Mouse (Mus musculus) frontal cortex, postnatal 14 days (tissue): ENCODE results near the gene Adamts13.
A peak's percentile ranks its signal among the peaks of the same experiment; 100 is the strongest.

Source experiments
- DNase-seq, 2 experiments: peaks; one replicate each; pipeline ENCODE4 v3.0.0; 2022; ENCODE audit warnings: low spot score in 2 of 2

The Adamts13 gene

GRCm38 (mm10) chr2:26967262-26967661, 6.0 kb upstream of the Adamts13 start:
- DNase-seq, result no peak

GRCm38 (mm10) chr2:26973960-26974359, 744 bp downstream of the Adamts13 start:
- DNase-seq, result no peak

GRCm38 (mm10) chr2:26980361-26980760, 7.1 kb downstream of the Adamts13 start:
- DNase-seq, result no peak

GRCm38 (mm10) chr2:26984179-26984578, 11.0 kb downstream of the Adamts13 start:
- no peak for DNase-seq

GRCm38 (mm10) chr2:26984640-26985039, 11.4 kb downstream of the Adamts13 start:
- no peak for DNase-seq

GRCm38 (mm10) chr2:26993936-26994335, 20.7 kb downstream of the Adamts13 start:
- no peak for DNase-seq

- no peak for DNase-seq
Measured at GRCm38 (mm10) chr2:26997498-26997897, 24.3 kb downstream of the Adamts13 start.

- DNase-seq, result no peak
Measured at GRCm38 (mm10) chr2:26997993-26998392, 24.8 kb downstream of the Adamts13 start.

GRCm38 (mm10) chr2:27006255-27006654, 33.0 kb downstream of the Adamts13 start:
- no peak for DNase-seq

- no peak for DNase-seq
Measured at GRCm38 (mm10) chr2:27007701-27008100, 34.5 kb downstream of the Adamts13 start.

- peak; percentile 71 to 76 for DNase-seq
Measured at GRCm38 (mm10) chr2:27009714-27010244, 36.6 kb downstream of the Adamts13 start, which contains the start of gene Cacfd1. TSS of gene Cacfd1 (plus strand) at chr2:27009926.

GRCm38 (mm10) chr2:27017802-27018201, 44.6 kb downstream of the Adamts13 start:
- peak in 1 of 2 experiments; percentile 70 for DNase-seq

- no peak for DNase-seq
Measured at GRCm38 (mm10) chr2:27019530-27019929, 46.3 kb downstream of the Adamts13 start.

GRCm38 (mm10) chr2:27021103-27021502, 47.9 kb downstream of the Adamts13 start:
- DNase-seq, result no peak

GRCm38 (mm10) chr2:27022612-27023011, 49.4 kb downstream of the Adamts13 start:
- DNase-seq, result no peak

GRCm38 (mm10) chr2:27024136-27024535, 50.9 kb downstream of the Adamts13 start:
- DNase-seq, result no peak

- no peak for DNase-seq
Measured at GRCm38 (mm10) chr2:27025545-27025944, 52.3 kb downstream of the Adamts13 start.

GRCm38 (mm10) chr2:27026332-27026731, 53.1 kb downstream of the Adamts13 start:
- DNase-seq, result no peak

- DNase-seq, result no peak
Measured at GRCm38 (mm10) chr2:27026857-27027617, 53.8 kb downstream of the Adamts13 start.

- peak; percentile 88 for DNase-seq
Measured at GRCm38 (mm10) chr2:27027618-27028436, 54.6 kb downstream of the Adamts13 start, which contains the start of gene Slc2a6. TSS of gene Slc2a6 (minus strand) at chr2:27027998.

GRCm38 (mm10) chr2:27028437-27029015, 55.3 kb downstream of the Adamts13 start:
- DNase-seq, result no peak

GRCm38 (mm10) chr2:27032361-27032760, 59.1 kb downstream of the Adamts13 start:
- DNase-seq, result no peak
